Mouse (Mus musculus): Measurements from ENCODE around the gene Ccl17. TPM values are rescaled to one million over a fixed set of nuclear protein-coding genes. Genes with fewer than 3 reads are reported as not detected.

Ccl17 gene
- polyA plus RNA-seq, 1 experiment from 2014 or later, result not detected

Other genes starting within 250 kb of the Ccl17 start
- gene Rspry1, start 208.5 kb upstream of the Ccl17 start, polyA plus RNA-seq (2015; fragmentation: Nextera tagmentation; extraction: Ambion mirVana), result 38.3 and 39.8 TPM in 2 replicates
- gene Fam192a, start 208.5 kb upstream of the Ccl17 start, polyA plus RNA-seq (2015; fragmentation: Nextera tagmentation; extraction: Ambion mirVana), result 70.0 and 73.2 TPM in 2 replicates
- gene Arl2bp, start 143.9 kb upstream of the Ccl17 start, polyA plus RNA-seq (2015; fragmentation: Nextera tagmentation; extraction: Ambion mirVana), result 138 and 142 TPM in 2 replicates
- 12.1 and 13.1 TPM in 2 replicates for gene Pllp, start 114.2 kb upstream of the Ccl17 start, polyA plus RNA-seq (2015; fragmentation: Nextera tagmentation; extraction: Ambion mirVana)
- gene Ccl22, start 64.9 kb upstream of the Ccl17 start, polyA plus RNA-seq (2015; fragmentation: Nextera tagmentation; extraction: Ambion mirVana), result not detected in 2 replicates
- 9.6 and 9.8 TPM in 2 replicates for gene Cx3cl1, start 38.4 kb upstream of the Ccl17 start, polyA plus RNA-seq (2015; fragmentation: Nextera tagmentation; extraction: Ambion mirVana)
- 81.0 and 83.6 TPM in 2 replicates for gene Coq9, start 27.9 kb downstream of the Ccl17 start, polyA plus RNA-seq (2015; fragmentation: Nextera tagmentation; extraction: Ambion mirVana)
- gene Ciapin1, start 27.9 kb downstream of the Ccl17 start, polyA plus RNA-seq (2015; fragmentation: Nextera tagmentation; extraction: Ambion mirVana), result 115 and 126 TPM in 2 replicates
- 155 and 157 TPM in 2 replicates for gene Polr2c, start 47.0 kb downstream of the Ccl17 start, polyA plus RNA-seq (2015; fragmentation: Nextera tagmentation; extraction: Ambion mirVana)
- 27.0 and 32.8 TPM in 2 replicates for gene Dok4, start 65.9 kb downstream of the Ccl17 start, polyA plus RNA-seq (2015; fragmentation: Nextera tagmentation; extraction: Ambion mirVana)
- 21.6 and 24.1 TPM in 2 replicates for gene Ccdc102a, start 107.6 kb downstream of the Ccl17 start, polyA plus RNA-seq (2015; fragmentation: Nextera tagmentation; extraction: Ambion mirVana)
- gene Adgrg5, start 113.2 kb downstream of the Ccl17 start, polyA plus RNA-seq (2015; fragmentation: Nextera tagmentation; extraction: Ambion mirVana), result 0.05 and 0.13 TPM in 2 replicates
- gene Adgrg1, start 164.3 kb downstream of the Ccl17 start, polyA plus RNA-seq (2015; fragmentation: Nextera tagmentation; extraction: Ambion mirVana), result 41.7 and 44.8 TPM in 2 replicates
- 4.8 TPM in 2 replicates for gene Adgrg3, start 207.2 kb downstream of the Ccl17 start, polyA plus RNA-seq (2015; fragmentation: Nextera tagmentation; extraction: Ambion mirVana)
- not detected in 2 replicates for gene Drc7, start 244.7 kb downstream of the Ccl17 start, polyA plus RNA-seq (2015; fragmentation: Nextera tagmentation; extraction: Ambion mirVana)

All from kidney, embryonic 15.5 days (tissue).